Mouse (Mus musculus): ENCODE measurements around the gene Bet1l. TPM values are rescaled to one million over a fixed set of nuclear protein-coding genes. Genes with fewer than 3 reads are reported as not detected.

Bet1l gene
- total and polyA plus RNA-seq, 3 experiments = 13.1 to 24.3 (median 13.8) TPM

- Histone ChIP-seq H3K4me2 (ENCODE audit: insufficient read depth, low read depth, poor library complexity, severe bottlenecking) (no peak overlapping the region), H3K9me3 (replicated peaks; ENCODE audit: low read length) (no peaks in the 10 kb centered on the region), H3K9ac (ENCODE audit: insufficient read depth, low read depth) (no peak overlapping the region), H3K4me3 (replicated peaks in 1 of 3; ENCODE audit: low read depth in 2 of 3, low read length in 2 of 3, poor library complexity in 1 of 3) (no peak overlapping the region), H3K36me3 (replicated peaks in 1 of 2; ENCODE audit: control insufficient read depth in 1 of 2, insufficient read depth in 1 of 2, low read length in 1 of 2) (no peaks in the 10 kb centered on the region), H3K4me1 (ENCODE audit: control insufficient read depth in 1 of 2, insufficient read depth in 2 of 2) (no peaks in the 10 kb centered on the region), H3K79me2 (replicated peaks; ENCODE audit: control insufficient read depth, extremely low read depth, insufficient read depth, poor library complexity, severe bottlenecking) (no peaks in the 10 kb centered on the region), H3K27ac (ENCODE audit: insufficient read depth, low read depth) (no peak overlapping the region), H3K27me3 (replicated peaks) (peaks cover 85% of the 10 kb centered on the region)
- TF ChIP-seq MAX (IDR thresholded peaks at IDR 0.05; ENCODE audit: low read length) (no peak), KAT2A (IDR thresholded peaks at IDR 0.05; ENCODE audit: insufficient replicate concordance, low read length) (no peak), MXI1 (IDR thresholded peaks at IDR 0.05; ENCODE audit: low read depth, low read length) (no peak), POLR2AphosphoS2 (IDR thresholded peaks at IDR 0.05; ENCODE audit: low read depth, low read length) (no peak), MAFK (IDR thresholded peaks at IDR 0.05; ENCODE audit: insufficient replicate concordance, low read length) (no peak), JUN (IDR thresholded peaks at IDR 0.05; ENCODE audit: insufficient read depth, low read depth, low read length) (no peak)
- DNase-seq (ENCODE audit: extremely low read depth) = no peak
- in situ Hi-C loops (cut with MboI; ENCODE audit: low pct_ligation_motif_present, low pct_unique_long_range_greater_than_20kb, low sequenced_read_pairs) (no loop called here), dilution Hi-C loops (cut with MboI; ENCODE audit: extremely low pct_ligation_motif_present, extremely low pct_unique_long_range_greater_than_20kb, low sequenced_read_pairs) (no loop called here)
Measured at GRCm38 (mm10) chr7:140822731-140823130, 34.6 kb downstream of the Bet1l start.

GRCm38 (mm10) chr7:140821653-140822329 is 35.6 kb downstream of the Bet1l start, which contains the start of gene Zfp941:
Zfp941 (minus strand) TSS chr7:140822178.
- Histone ChIP-seq H3K4me2 (ENCODE audit: insufficient read depth, low read depth, poor library complexity, severe bottlenecking) (no peak within 1 kb of the TSS), H3K79me2 (replicated peaks; ENCODE audit: control insufficient read depth, extremely low read depth, insufficient read depth, poor library complexity, severe bottlenecking) (no peaks in the 10 kb centered on the region), H3K9ac (ENCODE audit: insufficient read depth, low read depth) (no peak within 1 kb of the TSS), H3K36me3 (replicated peaks in 1 of 2; ENCODE audit: control insufficient read depth in 1 of 2, insufficient read depth in 1 of 2, low read length in 1 of 2) (no peaks in the 10 kb centered on the region), H3K27me3 (replicated peaks) (peaks cover 87% of the 10 kb centered on the region), H3K27ac (ENCODE audit: insufficient read depth, low read depth) (no peak within 1 kb of the TSS), H3K4me1 (ENCODE audit: control insufficient read depth in 1 of 2, insufficient read depth in 2 of 2) (no peaks in the 10 kb centered on the region), H3K4me3 (replicated peaks in 1 of 3; ENCODE audit: low read depth in 2 of 3, low read length in 2 of 3, poor library complexity in 1 of 3) (peak within 1 kb of the TSS in 1 of 3 experiments; percentile 29), H3K9me3 (replicated peaks; ENCODE audit: low read length) (no peaks in the 10 kb centered on the region)
- dilution Hi-C loops (cut with MboI; ENCODE audit: extremely low pct_ligation_motif_present, extremely low pct_unique_long_range_greater_than_20kb, low sequenced_read_pairs) = no loop called here
- in situ Hi-C loops (cut with MboI; ENCODE audit: low pct_ligation_motif_present, low pct_unique_long_range_greater_than_20kb, low sequenced_read_pairs) = no loop called here
- TF ChIP-seq ZC3H11A (IDR thresholded peaks at IDR 0.05; ENCODE audit: low read depth, low read length) (no peak), RCOR1 (conservative IDR thresholded peaks at IDR 0.05; ENCODE audit: low read depth, low read length) (no peak), TBP (conservative IDR thresholded peaks at IDR 0.05; ENCODE audit: low read depth, low read length) (no peak), MXI1 (IDR thresholded peaks at IDR 0.05; ENCODE audit: low read depth, low read length) (no peak), KAT2A (IDR thresholded peaks at IDR 0.05; ENCODE audit: insufficient replicate concordance, low read length) (no peak), EP300 (IDR thresholded peaks at IDR 0.05; ENCODE audit: low read length) (no peak), RAD21 (IDR thresholded peaks at IDR 0.05; ENCODE audit: low read depth, low read length) (no peak), JUND (conservative IDR thresholded peaks at IDR 0.05; ENCODE audit: low read depth, low read length) (no peak), E2F4 (IDR thresholded peaks at IDR 0.05; ENCODE audit: insufficient replicate concordance, low read depth, low read length) (no peak)
- no peak for DNase-seq (ENCODE audit: extremely low read depth)

Measured in CH12.LX (cell line).